8 mouse cellular contexts compared by ENCODE assay signal in the genomic region with DNA sequence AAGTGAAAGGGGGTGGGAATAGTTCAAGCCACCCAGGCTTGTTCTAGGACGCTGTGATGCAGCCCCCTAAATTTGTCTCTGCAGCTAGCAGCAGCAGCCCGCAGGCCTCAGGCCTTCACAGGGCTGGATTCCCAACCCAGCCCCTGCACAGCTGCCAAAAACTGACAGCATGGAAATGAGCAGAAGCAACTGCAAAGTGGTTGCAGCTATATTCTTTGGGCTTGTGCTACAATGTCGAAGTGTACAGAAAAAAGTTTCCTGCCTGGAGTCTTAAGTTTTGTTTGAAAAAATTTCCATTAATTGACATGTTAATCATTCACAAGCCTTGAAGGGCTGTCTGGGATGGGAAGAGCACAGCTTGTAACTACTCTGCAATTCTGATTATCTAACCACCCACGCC.
A peak's percentile ranks its signal among the peaks of the same experiment; 100 is the strongest.
DNase-seq lines count a peak whose midpoint lies in the region; ATAC-seq and TF ChIP-seq lines count a peak whose summit lies in the region.

No protein-coding gene starts in this region.

- no peaks in the 10 kb centered on the region for H3K9me3 ChIP-seq in forebrain, embryonic 12.5 days
- H3K9me3 ChIP-seq in forebrain, embryonic 11.5 days (ENCODE audit: control insufficient read depth, low read length): no peaks in the 10 kb centered on the region
- no peaks in the 10 kb centered on the region for H3K9me3 ChIP-seq in forebrain, postnatal 0 days (ENCODE audit: low read length)

- no peak overlapping the region for H3K9ac ChIP-seq in forebrain, embryonic 12.5 days
- H3K9ac ChIP-seq in forebrain, embryonic 11.5 days (ENCODE audit: low read length): no peak overlapping the region
- H3K9ac ChIP-seq in forebrain, postnatal 0 days: no peak overlapping the region

- no peak overlapping the region for H3K4me3 ChIP-seq in forebrain, embryonic 12.5 days (replicated peaks)
- no peak overlapping the region for H3K4me3 ChIP-seq in forebrain, embryonic 11.5 days (ENCODE audit: low read depth, low read length)
- H3K4me3 ChIP-seq in forebrain, postnatal 0 days (ENCODE audit: low read depth, low read length): no peak overlapping the region

- H3K4me1 ChIP-seq in forebrain, embryonic 12.5 days: peaks cover 18% of the 10 kb centered on the region
- no peaks in the 10 kb centered on the region; the same call in 1 of the 2 replicates for H3K4me1 ChIP-seq in forebrain, embryonic 11.5 days (replicated peaks; ENCODE audit: control insufficient read depth, insufficient read depth, low read length)
- peaks cover 13% of the 10 kb centered on the region for H3K4me1 ChIP-seq in forebrain, postnatal 0 days (ENCODE audit: insufficient read depth)

- TF ChIP-seq CTCF in forebrain, postnatal 0 days (IDR thresholded peaks at IDR 0.05; ENCODE audit: low read depth): no peak

- no peak for ATAC-seq in forebrain, embryonic 12.5 days (ENCODE audit: low FRiP score)
- no peak for ATAC-seq in forebrain, embryonic 11.5 days (replicated peaks; ENCODE audit: low FRiP score)
- peak; percentile 85 for ATAC-seq in forebrain, postnatal 0 days
- no peak for ATAC-seq in cerebellum, adult (ENCODE audit: insufficient number of reproducible peaks, low FRiP score, low TSS enrichment)

- 36% methylated on average over 4 of the region's 4 CpGs for WGBS in forebrain, embryonic 12.5 days
- 39% methylated on average over 4 of the region's 4 CpGs for WGBS in forebrain, embryonic 11.5 days
- WGBS in forebrain, postnatal 0 days: 18% methylated on average over 4 of the region's 4 CpGs

- no peak overlapping the region for H3K4me2 ChIP-seq in forebrain, embryonic 12.5 days
- no peak overlapping the region for H3K4me2 ChIP-seq in forebrain, embryonic 11.5 days (ENCODE audit: low read depth, low read length, severe bottlenecking)
- H3K4me2 ChIP-seq in forebrain, postnatal 0 days (ENCODE audit: low read depth): no peak overlapping the region

- DNase-seq in forebrain, embryonic 11.5 days (ENCODE audit: low spot score): no peak
- peak; percentile 45 for DNase-seq in lung, postnatal 10 days
- no peak for DNase-seq in lung, postnatal 25 days (ENCODE audit: low spot score)
- peak; percentile 68 for DNase-seq in forebrain, postnatal 0 days
- peak; percentile 32 to 39 for DNase-seq in layer of hippocampus, postnatal 10 days (ENCODE audit: low spot score in 2 of 2)
- no peak for DNase-seq in thymus, postnatal 25 days

- no peaks in the 10 kb centered on the region for H3K27me3 ChIP-seq in forebrain, embryonic 12.5 days
- H3K27me3 ChIP-seq in forebrain, embryonic 11.5 days (ENCODE audit: control insufficient read depth, insufficient read depth, low read length): no peaks in the 10 kb centered on the region
- H3K27me3 ChIP-seq in forebrain, postnatal 0 days (ENCODE audit: insufficient read depth, low read length): no peaks in the 10 kb centered on the region

- 0 out of 2 replicates have a peak overlapping the region, but pooled peaks have one; percentile 3 for H3K27ac ChIP-seq in forebrain, embryonic 12.5 days
- no peak overlapping the region for H3K27ac ChIP-seq in forebrain, embryonic 11.5 days (ENCODE audit: low read depth, low read length)
- H3K27ac ChIP-seq in forebrain, postnatal 0 days (ENCODE audit: low read depth, low read length): 0 out of 2 replicates have a peak overlapping the region, but pooled peaks have one; percentile 36

- H3K36me3 ChIP-seq in forebrain, embryonic 12.5 days (replicated peaks): no peaks in the 10 kb centered on the region
- no peaks in the 10 kb centered on the region for H3K36me3 ChIP-seq in forebrain, embryonic 11.5 days (ENCODE audit: control insufficient read depth, insufficient read depth, low read length)
- no peaks in the 10 kb centered on the region for H3K36me3 ChIP-seq in forebrain, postnatal 0 days (ENCODE audit: insufficient read depth)

Comparison
In these comparisons a context has a peak if more than half of its experiments do, and no peak if none do; other contexts are left out.
1. DNase-seq: peak in lung, postnatal 10 days (single experiment), forebrain, postnatal 0 days (single experiment) and layer of hippocampus, postnatal 10 days (2 of 2); none in forebrain, embryonic 11.5 days (single experiment), lung, postnatal 25 days (single experiment) and thymus, postnatal 25 days (single experiment).